In genomic region chr3:95893126-95893525, GRCm38 (mm10) we compare ENCODE assay signal across 8 mouse cellular contexts. TPM values are rescaled to one million over a fixed set of nuclear protein-coding genes. Genes with fewer than 3 reads are reported as not detected.
DNase-seq lines count a peak whose midpoint lies in the region; ATAC-seq lines count a peak whose summit lies in the region.

No protein-coding gene starts in this region.

- H3K4me1 ChIP-seq in kidney, embryonic 15.5 days = peaks cover 39% of the 10 kb centered on the region
- peaks cover 7% of the 10 kb centered on the region; the same call in 1 of the 2 replicates for H3K4me1 ChIP-seq in forebrain, embryonic 11.5 days (replicated peaks; ENCODE audit: control insufficient read depth, insufficient read depth, low read length)
- H3K4me1 ChIP-seq in limb, embryonic 11.5 days (ENCODE audit: control insufficient read depth, insufficient read depth, low read length) = peaks cover 15% of the 10 kb centered on the region; the same call in 1 of the 2 replicates
- peaks cover 17% of the 10 kb centered on the region for H3K4me1 ChIP-seq in midbrain, embryonic 16.5 days (ENCODE audit: control insufficient read depth, insufficient read depth, low read length)

- WGBS in kidney, embryonic 15.5 days = 8% methylated on average over 7 of the region's 7 CpGs
- WGBS in forebrain, embryonic 11.5 days = 30% methylated on average over 7 of the region's 7 CpGs
- 11% methylated on average over 7 of the region's 7 CpGs for WGBS in limb, embryonic 11.5 days
- WGBS in midbrain, embryonic 16.5 days = 24% methylated on average over 7 of the region's 7 CpGs

- H3K27me3 ChIP-seq in kidney, embryonic 15.5 days = no peaks in the 10 kb centered on the region
- H3K27me3 ChIP-seq in forebrain, embryonic 11.5 days (ENCODE audit: control insufficient read depth, insufficient read depth, low read length) = no peaks in the 10 kb centered on the region
- H3K27me3 ChIP-seq in limb, embryonic 11.5 days (ENCODE audit: control insufficient read depth, insufficient read depth, low read length) = no peaks in the 10 kb centered on the region
- no peaks in the 10 kb centered on the region for H3K27me3 ChIP-seq in midbrain, embryonic 16.5 days (ENCODE audit: control insufficient read depth, insufficient read depth, low read depth, low read length)

- H3K9me3 ChIP-seq in kidney, embryonic 15.5 days (replicated peaks) = no peaks in the 10 kb centered on the region
- no peaks in the 10 kb centered on the region for H3K9me3 ChIP-seq in forebrain, embryonic 11.5 days (ENCODE audit: control insufficient read depth, low read length)
- no peaks in the 10 kb centered on the region for H3K9me3 ChIP-seq in limb, embryonic 11.5 days (ENCODE audit: control insufficient read depth, low read length)
- no peaks in the 10 kb centered on the region for H3K9me3 ChIP-seq in midbrain, embryonic 16.5 days (replicated peaks; ENCODE audit: control insufficient read depth, low read length, poor library complexity, severe bottlenecking)

- peak overlapping the region; percentile 93 for H3K27ac ChIP-seq in kidney, embryonic 15.5 days
- no peak overlapping the region for H3K27ac ChIP-seq in forebrain, embryonic 11.5 days (ENCODE audit: low read depth, low read length)
- 0 out of 2 replicates have a peak overlapping the region, but pooled peaks have one; percentile 16 for H3K27ac ChIP-seq in limb, embryonic 11.5 days (replicated peaks; ENCODE audit: low read depth, low read length)
- H3K27ac ChIP-seq in midbrain, embryonic 16.5 days (ENCODE audit: low read length) = peak overlapping the region; percentile 76

- 0 out of 2 replicates have a peak overlapping the region, but pooled peaks have one; percentile 6 for H3K9ac ChIP-seq in kidney, embryonic 15.5 days
- peak overlapping the region; percentile 49; the same call in 1 of the 2 replicates for H3K9ac ChIP-seq in forebrain, embryonic 11.5 days (ENCODE audit: low read length)
- no peak overlapping the region; the same call in 1 of the 2 replicates for H3K9ac ChIP-seq in limb, embryonic 11.5 days (ENCODE audit: low read length)
- H3K9ac ChIP-seq in midbrain, embryonic 16.5 days (ENCODE audit: low read depth, low read length) = peak overlapping the region; percentile 37; the same call in 1 of the 2 replicates

- peaks cover 14% of the 10 kb centered on the region for H3K36me3 ChIP-seq in kidney, embryonic 15.5 days
- H3K36me3 ChIP-seq in forebrain, embryonic 11.5 days (ENCODE audit: control insufficient read depth, insufficient read depth, low read length) = no peaks in the 10 kb centered on the region
- H3K36me3 ChIP-seq in limb, embryonic 11.5 days (ENCODE audit: control insufficient read depth, insufficient read depth, low read length) = 0 out of 2 replicates have a peak, but pooled peaks cover 2% of the 10 kb centered on the region
- H3K36me3 ChIP-seq in midbrain, embryonic 16.5 days (ENCODE audit: control insufficient read depth, insufficient read depth, low read length) = no peaks in the 10 kb centered on the region; the same call in 1 of the 2 replicates

- H3K4me2 ChIP-seq in kidney, embryonic 15.5 days = peak overlapping the region; percentile 72
- H3K4me2 ChIP-seq in forebrain, embryonic 11.5 days (ENCODE audit: low read depth, low read length, severe bottlenecking) = peak overlapping the region; percentile 46
- peak overlapping the region; percentile 42 for H3K4me2 ChIP-seq in limb, embryonic 11.5 days (ENCODE audit: low read depth, severe bottlenecking)
- peak overlapping the region; percentile 66 for H3K4me2 ChIP-seq in midbrain, embryonic 16.5 days (ENCODE audit: low read length)

- DNase-seq in kidney, adult 11 months = no peak
- no peak for DNase-seq in forebrain, embryonic 11.5 days (ENCODE audit: low spot score)
- DNase-seq in limb, embryonic 11.5 days (ENCODE audit: low spot score) = no peak
- no peak for DNase-seq in urinary bladder, postnatal 14 days (ENCODE audit: low spot score)
- DNase-seq in frontal cortex, adult 2 months (ENCODE audit: extremely low spot score in 1 of 2, low spot score in 1 of 2) = no peak

- no peak for ATAC-seq in kidney, embryonic 15.5 days (replicated peaks; ENCODE audit: low FRiP score)
- no peak for ATAC-seq in forebrain, embryonic 11.5 days (replicated peaks; ENCODE audit: low FRiP score)
- no peak for ATAC-seq in limb, embryonic 11.5 days (ENCODE audit: insufficient number of reproducible peaks, low FRiP score, low TSS enrichment, low read depth)
- no peak for ATAC-seq in midbrain, embryonic 16.5 days
- no peak for ATAC-seq in cerebellum, adult (ENCODE audit: insufficient number of reproducible peaks, low FRiP score, low TSS enrichment)

- peak overlapping the region; percentile 73 for H3K4me3 ChIP-seq in kidney, embryonic 15.5 days (replicated peaks)
- peak overlapping the region; percentile 67 for H3K4me3 ChIP-seq in forebrain, embryonic 11.5 days (ENCODE audit: low read depth, low read length)
- H3K4me3 ChIP-seq in limb, embryonic 11.5 days (ENCODE audit: low read depth, low read length) = peak overlapping the region; percentile 65
- H3K4me3 ChIP-seq in midbrain, embryonic 16.5 days (ENCODE audit: low read depth, low read length) = peak overlapping the region; percentile 78

RNA-seq across cellular contexts. Expression of gene Aph1a, which starts 0.6 kb away (rescaled TPM):
- 37.4 and 40.8 TPM in 2 replicates for polyA plus RNA-seq in kidney, embryonic 15.5 days (2015; fragmentation: Nextera tagmentation; extraction: Ambion mirVana)
- polyA plus RNA-seq in forebrain, embryonic 11.5 days (2014; fragmentation: Nextera tagmentation; extraction: Ambion mirVana) = 29.7 and 33.3 TPM in 2 replicates
- 26.1 and 27.3 TPM in 2 replicates for polyA plus RNA-seq in limb, embryonic 11.5 days (2014; fragmentation: Nextera tagmentation; extraction: Ambion mirVana)
- polyA plus RNA-seq in midbrain, embryonic 16.5 days (2015; fragmentation: Nextera tagmentation; extraction: Ambion mirVana) = 27.1 and 35.1 TPM in 2 replicates
- polyA plus RNA-seq in frontal cortex, adult 2 months (2012; rRNA removed) = 70.6 and 75.5 TPM in 2 replicates

RNA-seq across cellular contexts. Expression of gene BC028528, which starts 1.3 kb away (rescaled TPM):
- 38.0 and 42.3 TPM in 2 replicates for polyA plus RNA-seq in kidney, embryonic 15.5 days (2015; fragmentation: Nextera tagmentation; extraction: Ambion mirVana)
- polyA plus RNA-seq in forebrain, embryonic 11.5 days (2014; fragmentation: Nextera tagmentation; extraction: Ambion mirVana) = 7.5 and 10.3 TPM in 2 replicates
- 6.7 and 7.5 TPM in 2 replicates for polyA plus RNA-seq in limb, embryonic 11.5 days (2014; fragmentation: Nextera tagmentation; extraction: Ambion mirVana)
- 18.2 and 18.5 TPM in 2 replicates for polyA plus RNA-seq in midbrain, embryonic 16.5 days (2015; fragmentation: Nextera tagmentation; extraction: Ambion mirVana)
- polyA plus RNA-seq in frontal cortex, adult 2 months (2012; rRNA removed) = 15.0 and 16.2 TPM in 2 replicates

RNA-seq across cellular contexts. Expression of gene Ciart, which starts 11.1 kb away (rescaled TPM):
- 5.9 and 6.6 TPM in 2 replicates for polyA plus RNA-seq in kidney, embryonic 15.5 days (2015; fragmentation: Nextera tagmentation; extraction: Ambion mirVana)
- 5.8 and 7.7 TPM in 2 replicates for polyA plus RNA-seq in forebrain, embryonic 11.5 days (2014; fragmentation: Nextera tagmentation; extraction: Ambion mirVana)
- 7.1 and 7.5 TPM in 2 replicates for polyA plus RNA-seq in limb, embryonic 11.5 days (2014; fragmentation: Nextera tagmentation; extraction: Ambion mirVana)
- polyA plus RNA-seq in midbrain, embryonic 16.5 days (2015; fragmentation: Nextera tagmentation; extraction: Ambion mirVana) = 4.8 and 5.2 TPM in 2 replicates
- polyA plus RNA-seq in frontal cortex, adult 2 months (2012; rRNA removed) = 37.2 and 42.7 TPM in 2 replicates

RNA-seq across cellular contexts. Expression of gene Car14, which starts 11.4 kb away (rescaled TPM):
- polyA plus RNA-seq in kidney, embryonic 15.5 days (2015; fragmentation: Nextera tagmentation; extraction: Ambion mirVana) = 17.3 and 22.5 TPM in 2 replicates
- polyA plus RNA-seq in forebrain, embryonic 11.5 days (2014; fragmentation: Nextera tagmentation; extraction: Ambion mirVana) = 49.4 and 53.6 TPM in 2 replicates
- 128 and 129 TPM in 2 replicates for polyA plus RNA-seq in limb, embryonic 11.5 days (2014; fragmentation: Nextera tagmentation; extraction: Ambion mirVana)
- 7.6 and 9.2 TPM in 2 replicates for polyA plus RNA-seq in midbrain, embryonic 16.5 days (2015; fragmentation: Nextera tagmentation; extraction: Ambion mirVana)
- polyA plus RNA-seq in frontal cortex, adult 2 months (2012; rRNA removed) = 12.8 and 14.6 TPM in 2 replicates

RNA-seq across cellular contexts. Expression of gene Mrps21, which starts 21.8 kb away (rescaled TPM):
- polyA plus RNA-seq in kidney, embryonic 15.5 days (2015; fragmentation: Nextera tagmentation; extraction: Ambion mirVana) = 404 and 412 TPM in 2 replicates
- polyA plus RNA-seq in forebrain, embryonic 11.5 days (2014; fragmentation: Nextera tagmentation; extraction: Ambion mirVana) = 317 and 322 TPM in 2 replicates
- 339 and 359 TPM in 2 replicates for polyA plus RNA-seq in limb, embryonic 11.5 days (2014; fragmentation: Nextera tagmentation; extraction: Ambion mirVana)
- polyA plus RNA-seq in midbrain, embryonic 16.5 days (2015; fragmentation: Nextera tagmentation; extraction: Ambion mirVana) = 247 and 260 TPM in 2 replicates
- polyA plus RNA-seq in frontal cortex, adult 2 months (2012; rRNA removed) = 235 and 288 TPM in 2 replicates
